9 mouse cellular contexts compared by ENCODE assay signal in the genomic region with DNA sequence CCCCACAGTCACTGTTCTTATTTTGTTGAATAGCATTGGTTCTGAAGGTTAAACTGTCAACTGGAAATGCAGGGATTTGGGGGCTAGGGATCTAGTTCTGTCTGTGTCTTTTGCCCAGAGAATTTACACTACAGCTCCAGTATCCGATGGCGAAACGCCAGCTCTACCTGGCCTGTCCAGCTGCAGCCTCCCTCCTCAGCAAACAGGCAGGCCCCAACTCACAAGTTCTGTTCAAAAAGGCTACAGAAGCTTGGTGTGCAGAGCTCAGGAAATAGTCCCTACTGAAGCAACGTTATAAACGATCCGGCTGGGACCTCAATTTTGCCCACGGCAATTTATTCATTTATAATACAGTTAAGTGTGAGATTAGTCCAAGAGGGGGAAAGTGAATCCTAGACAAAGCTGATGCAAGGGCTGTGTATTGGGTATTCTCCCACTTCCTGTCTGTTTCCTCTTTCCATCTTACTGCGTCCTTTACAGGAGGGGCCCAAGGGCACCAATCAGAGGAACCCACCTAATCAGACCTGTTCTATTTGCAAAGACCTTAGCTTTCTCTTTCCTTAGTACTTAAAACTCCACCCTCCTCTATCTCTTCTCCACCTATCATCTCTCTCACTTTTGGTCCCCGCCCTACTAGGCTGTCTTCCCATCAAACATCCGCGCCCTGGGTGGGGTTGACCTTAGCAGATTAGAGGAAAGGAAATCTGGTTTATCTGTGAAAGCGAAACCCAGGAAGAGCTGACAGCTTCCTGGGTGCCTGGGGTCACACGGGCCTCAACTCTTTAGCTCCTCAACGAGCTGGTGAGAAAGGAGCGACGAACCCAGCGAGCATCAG. TPM values are rescaled to one million over a fixed set of nuclear protein-coding genes. Genes with fewer than 3 reads are reported as not detected.
DNase-seq lines count a peak whose midpoint lies in the region; ATAC-seq lines count a peak whose summit lies in the region.
"Had no signal": no experiment of that assay in that cellular context is flagged by ENCODE, and none has a peak within 500 bp of the region (broad histone marks: within the 10 kb centered on the region; RNA-seq: fewer than 3 reads in every experiment).

No protein-coding gene starts in this region.

- ATAC-seq in hematopoietic stem cell, adult 5-6 weeks (replicated peaks in 1 of 2; ENCODE audit: insufficient read depth in 1 of 2, low FRiP score in 2 of 2, low TSS enrichment in 1 of 2, low read depth in 1 of 2, poor library complexity in 2 of 2, severe bottlenecking in 2 of 2), result peak; percentile 32 to 42; a peak in 3 of 4 replicates

- intact Hi-C loops in heart, postnatal 25 days (cut with DNase I), result no loop called here

- DNase-seq in heart, adult 9 months (ENCODE audit: low spot score in 2 of 2), result peak; percentile 8 to 15
- DNase-seq in heart, postnatal 25 days (ENCODE audit: low spot score), result no peak
- peak; percentile 24 to 48 for DNase-seq in lung, postnatal 4 days
- peak; percentile 69 for DNase-seq in thymus, postnatal 14 days
- DNase-seq in right cerebral cortex, postnatal 14 days, result no peak
- DNase-seq in gastrocnemius, adult 8-10 months (ENCODE audit: low spot score in 2 of 2), result no peak
- DNase-seq in kidney, postnatal 4 days, result no peak
- DNase-seq: cerebellum, adult 11-12 months had no signal

RNA-seq across cellular contexts. Expression of a gene that starts 16.7 kb away (rescaled TPM):
- 10 to 100 TPM in 1 of 2 experiments, 1 to 10 TPM in 1; 8.6 to 10.4 TPM for total RNA-seq in heart, postnatal 25 days (2021)
- total RNA-seq in hematopoietic stem cell, adult 5-6 weeks (2017), result 43.3 and 45.3 TPM in 2 replicates
- total RNA-seq in gastrocnemius, adult 8-10 months (2022), result under 1 TPM; 0.44 to 0.94 (median 0.76) TPM

Comparison
In these comparisons a context has a peak if more than half of its experiments do, and no peak if none do; other contexts are left out.
1. DNase-seq: peak in heart, adult 9 months (2 of 2), lung, postnatal 4 days (2 of 2) and thymus, postnatal 14 days (single experiment); none in heart, postnatal 25 days (single experiment), right cerebral cortex, postnatal 14 days (single experiment), gastrocnemius, adult 8-10 months (0 of 2) and kidney, postnatal 4 days (0 of 2).
2. RNA of a gene that starts 16.7 kb away (total RNA-seq): 43.3 to 45.3 TPM in hematopoietic stem cell, adult 5-6 weeks and 8.6 to 10.4 TPM in heart, postnatal 25 days; 0.44 to 0.94 TPM in gastrocnemius, adult 8-10 months; every median in the first group is over 4 times any median in the second.